Mouse (Mus musculus) layer of hippocampus, postnatal 10 days (tissue): ENCODE results near the gene Scgb1b27. TPM values are rescaled to one million over a fixed set of nuclear protein-coding genes. Genes with fewer than 3 reads are reported as not detected.
"Not testable (repeated sequence)": the region's sequence is repeated elsewhere in the genome, so short reads cannot be mapped to it uniquely, and the experiment has no call there.

Experiments
- DNase-seq, 2 experiments: peaks; one replicate each; pipeline ENCODE4 v3.0.0; 2021; ENCODE audit warnings: low spot score in 2 of 2
- long read RNA-seq: library from polyadenylated mRNA; stranded (forward); transcript quantifications from one replicate; pipeline ENCODE4 v2.0.0, GENCODE M21; 2023
- total RNA-seq, 2 experiments: library from RNA; stranded (reverse); gene quantifications; 2 replicates each; pipeline ENCODE4 v1.2.3; 2021

The Scgb1b27 gene
- not detected for total RNA-seq
- long read RNA-seq, result 0 reads

DNA sequence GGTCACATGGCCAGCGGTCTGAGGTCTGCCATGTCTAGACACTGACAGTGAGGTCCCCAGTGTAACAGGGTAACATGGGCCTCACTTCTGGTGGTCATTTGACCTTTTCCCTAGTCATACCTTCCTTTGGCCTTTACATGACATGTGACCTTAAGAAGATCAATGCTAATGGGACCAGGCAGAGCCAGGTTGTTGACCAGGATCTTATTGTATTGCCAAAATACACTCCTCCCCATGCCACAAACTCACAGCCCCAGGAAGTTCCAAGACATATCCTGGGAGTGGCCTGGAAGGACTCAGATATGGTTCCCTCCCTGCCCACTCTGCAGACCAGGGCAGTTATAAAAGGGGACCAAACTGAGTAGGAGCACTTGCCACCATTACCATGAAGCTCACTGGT lies at the start of gene Scgb1b27:
Scgb1b27 (plus strand) TSS at position 301 of the 400 bp plus-strand sequence.
- not testable (repeated sequence) for DNase-seq

DNA sequence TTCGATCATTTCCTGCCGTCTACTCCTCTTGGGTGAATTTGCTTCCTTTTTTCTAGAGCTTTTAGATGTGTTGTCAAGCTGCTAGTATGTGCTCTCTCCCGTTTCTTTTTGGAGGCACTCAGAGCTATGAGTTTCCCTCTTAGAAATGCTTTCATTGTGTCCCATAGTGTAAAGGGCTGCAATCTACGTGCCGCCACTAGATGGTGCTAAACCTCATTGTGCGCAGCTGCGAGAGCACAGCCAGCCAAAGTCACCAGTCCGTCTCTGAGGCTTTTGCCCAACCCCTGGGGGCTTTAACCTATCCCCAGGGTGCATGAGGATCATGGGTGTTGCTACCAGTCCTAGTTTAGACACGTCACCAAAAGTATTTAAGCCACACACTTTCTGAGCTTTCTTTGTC lies 39.0 kb upstream of the Scgb1b27 start:
- peak; percentile 12 to 25 for DNase-seq

DNA sequence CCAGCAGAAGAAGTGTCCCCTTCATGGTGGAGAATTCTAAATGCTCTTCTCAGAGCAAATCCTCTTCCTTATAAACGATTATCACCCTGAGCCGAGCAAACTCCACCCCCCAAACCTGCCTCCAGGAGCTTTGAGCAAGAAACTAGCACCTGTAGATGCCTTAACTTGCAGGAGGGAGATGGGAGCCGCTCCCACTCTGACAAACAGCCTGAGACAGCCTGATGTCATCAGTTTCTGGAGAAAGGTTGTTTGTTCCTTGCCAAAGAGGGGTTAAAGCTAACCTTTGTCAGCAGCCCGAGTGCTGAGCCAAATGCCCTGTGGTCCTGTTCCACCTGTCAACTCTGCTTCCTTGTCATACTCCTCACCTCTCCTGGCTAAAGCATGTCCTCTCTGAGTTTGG lies 7.4 kb upstream of the Scgb1b27 start, which contains the start of gene Scgb2b27:
Scgb2b27 (minus strand) TSS at position 101 of the 400 bp plus-strand sequence.
- no peak for DNase-seq

DNA sequence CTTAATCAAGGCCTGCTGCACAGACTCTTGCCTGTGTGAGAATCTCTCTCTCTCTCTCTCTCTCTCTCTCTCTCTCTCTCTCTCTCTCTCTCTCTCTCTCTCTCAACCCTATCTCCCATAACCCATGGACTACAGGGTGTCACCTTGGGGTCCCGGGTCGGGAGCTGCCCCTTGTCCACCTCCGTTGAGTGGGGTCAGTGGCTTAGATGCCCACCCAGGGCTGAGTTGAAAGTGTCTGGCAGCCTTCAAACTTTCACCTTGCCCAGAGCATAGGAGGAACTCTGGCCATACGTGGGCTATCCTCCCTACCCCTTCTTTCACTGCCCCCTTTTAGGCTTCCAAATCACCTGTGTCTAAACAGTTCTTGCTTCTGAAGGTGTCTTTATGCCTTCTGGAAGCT lies 4.4 kb downstream of the Scgb1b27 start:
- no peak for DNase-seq

DNA sequence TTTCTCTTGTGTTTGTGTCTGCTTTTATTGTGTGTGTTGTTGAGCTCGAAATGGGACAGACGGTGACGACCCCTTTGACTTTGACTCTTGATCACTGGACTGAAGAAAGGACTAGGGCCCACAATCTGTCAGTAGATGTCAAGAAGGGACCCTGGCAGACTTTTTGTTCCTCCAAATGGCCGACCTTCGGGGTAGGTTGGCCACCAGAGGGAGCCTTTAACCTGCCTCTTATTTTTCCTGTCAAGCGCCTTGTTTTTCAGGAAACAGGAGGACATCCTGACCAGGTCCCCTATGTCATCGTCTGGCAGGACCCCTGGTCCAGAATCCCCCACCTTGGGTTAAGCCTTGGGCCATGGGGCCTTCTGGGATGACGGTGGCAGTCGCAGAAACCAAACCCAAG lies 5.9 kb downstream of the Scgb1b27 start:
- not testable (repeated sequence) for DNase-seq

DNA sequence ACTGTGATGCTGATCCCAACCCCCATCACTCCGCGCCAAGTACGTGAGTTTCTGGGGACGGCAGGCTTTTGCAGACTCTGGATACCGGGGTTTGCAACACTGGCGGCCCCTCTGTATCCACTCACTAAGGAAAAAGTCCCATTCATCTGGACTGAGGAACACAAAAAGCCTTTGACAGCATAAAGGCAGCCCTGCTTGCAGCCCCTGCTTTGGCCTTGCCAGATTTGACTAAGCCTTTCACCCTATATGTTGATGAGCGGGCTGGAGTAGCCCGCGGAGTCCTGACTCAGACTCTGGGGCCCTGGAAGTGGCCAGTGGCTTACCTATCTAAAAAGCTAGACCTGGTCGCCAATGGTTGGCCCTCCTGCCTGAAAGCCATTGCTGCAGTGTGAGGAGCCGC lies 8.7 kb downstream of the Scgb1b27 start:
- no peak for DNase-seq

DNA sequence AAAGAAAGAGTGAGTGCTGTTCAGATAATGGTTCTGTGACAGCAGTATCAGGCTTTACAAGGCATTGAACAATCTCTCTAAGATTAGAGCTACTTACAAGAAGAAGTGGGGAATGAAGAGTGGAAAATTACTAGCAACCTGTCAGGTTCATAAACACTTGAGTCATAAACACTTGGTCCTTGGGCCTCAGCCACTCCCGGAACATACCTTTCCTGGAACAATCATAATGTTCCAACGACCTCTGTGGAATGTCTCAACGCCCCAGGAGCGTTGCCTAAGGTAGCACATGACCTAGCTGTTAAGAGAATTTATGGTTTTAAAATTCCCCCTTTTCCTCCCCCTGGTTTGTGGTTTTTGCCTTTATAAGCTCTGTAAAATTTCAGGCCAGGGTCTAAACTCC lies 13.3 kb downstream of the Scgb1b27 start:
- not testable (repeated sequence) for DNase-seq

DNA sequence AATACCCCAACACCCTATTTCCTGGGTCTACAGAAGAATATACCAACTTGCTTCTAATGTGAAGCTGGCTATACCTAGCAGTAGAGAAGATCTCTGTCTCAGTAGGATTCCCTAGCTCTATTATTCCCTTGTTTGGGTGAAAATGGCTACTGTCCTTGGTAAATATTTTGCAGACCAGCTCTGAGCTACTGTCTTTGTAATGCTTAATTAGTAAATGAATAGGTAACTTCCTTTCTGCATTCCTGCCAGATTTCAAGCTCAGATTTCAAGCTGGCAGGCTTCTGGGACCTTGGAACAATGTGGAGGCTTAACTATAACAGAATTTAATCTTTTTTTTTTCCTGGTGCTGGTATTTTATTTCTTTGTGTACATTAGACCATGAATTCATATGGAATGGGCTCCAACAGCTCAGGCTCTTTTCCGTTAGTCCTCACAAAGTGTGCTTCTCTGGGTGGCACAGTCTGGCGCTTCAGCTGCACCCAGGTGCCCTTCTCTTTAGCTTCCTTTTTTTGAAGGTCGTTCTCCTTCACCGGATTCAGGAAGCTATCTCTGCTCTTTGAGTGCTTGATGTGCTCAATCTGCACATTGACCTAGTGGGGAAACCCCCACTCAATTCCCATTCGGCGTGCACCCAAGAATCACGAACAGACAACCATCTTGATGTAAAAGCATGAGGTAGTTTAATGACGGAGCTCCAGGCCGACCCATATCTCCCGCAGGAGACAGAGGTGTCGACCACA lies 15.0 kb downstream of the Scgb1b27 start:
- DNase-seq, result not testable (repeated sequence)

DNA sequence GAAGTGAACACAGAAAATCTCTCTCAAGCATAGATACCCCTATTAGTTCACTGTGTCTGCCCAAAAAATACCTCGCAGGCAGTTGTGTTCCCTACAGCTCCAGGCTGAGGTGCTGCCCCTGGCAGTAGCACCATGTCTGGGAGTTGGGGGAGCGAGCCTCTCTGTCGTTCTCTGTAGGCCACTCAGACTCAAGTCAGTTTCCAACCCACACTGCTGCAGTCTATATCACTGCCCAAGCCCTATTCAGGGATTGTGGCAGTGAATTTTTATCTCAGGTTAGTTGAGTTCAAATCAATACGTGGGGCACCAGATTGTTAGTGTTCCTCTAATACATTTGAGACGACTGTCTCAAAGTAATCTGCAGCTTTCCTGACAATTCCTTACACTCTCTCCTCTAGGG lies 46.8 kb downstream of the Scgb1b27 start:
- not testable (repeated sequence) for DNase-seq

Other genes starting within 250 kb of the Scgb1b27 start
- not detected for gene Scgb2b26, start 76.4 kb upstream of the Scgb1b27 start, total RNA-seq
- gene Scgb2b27, start 7.5 kb upstream of the Scgb1b27 start, total RNA-seq, result not detected
- not detected for gene Scgb1b30, start 73.9 kb downstream of the Scgb1b27 start, total RNA-seq
- 10 to 100 TPM; 18.0 to 22.3 TPM for gene Wtip, start 111.8 kb downstream of the Scgb1b27 start, total RNA-seq
- gene Uba2, start 148.1 kb downstream of the Scgb1b27 start, total RNA-seq, result 10 to 100 TPM; 84.8 to 85.0 TPM
- 10 to 100 TPM; 23.5 to 28.9 TPM for gene Pdcd2l, start 175.2 kb downstream of the Scgb1b27 start, total RNA-seq
- gene Gpi1, start 208.9 kb downstream of the Scgb1b27 start, total RNA-seq, result 100 to 1,000 TPM; 697 to 748 TPM
- gene Gm6096, start 229.6 kb downstream of the Scgb1b27 start, total RNA-seq, result not detected